Mouse (Mus musculus): ENCODE data around the gene P2ry14. TPM values are rescaled to one million over a fixed set of nuclear protein-coding genes. Genes with fewer than 3 reads are reported as not detected.
A peak's percentile ranks its signal among the peaks of the same experiment; 100 is the strongest.

P2ry14 gene
- total RNA-seq (2021), result 1 to 10 TPM; 2.5 TPM
- long read RNA-seq, experiment 1, partial matches to known transcripts, result 0 of 3 reads
- long read RNA-seq, experiment 1, other reads (novel, unspliced or antisense), result 0 of 3 reads
- long read RNA-seq, experiment 2, partial matches to known transcripts, result 0 of 6 reads
- long read RNA-seq, experiment 2, other reads (novel, unspliced or antisense), result 0 of 6 reads

GRCm38 (mm10) chr3:59153424-59153823, at the start of gene P2ry14:
P2ry14 (minus strand) TSS chr3:59153618.
- no peak for DNase-seq

DNA sequence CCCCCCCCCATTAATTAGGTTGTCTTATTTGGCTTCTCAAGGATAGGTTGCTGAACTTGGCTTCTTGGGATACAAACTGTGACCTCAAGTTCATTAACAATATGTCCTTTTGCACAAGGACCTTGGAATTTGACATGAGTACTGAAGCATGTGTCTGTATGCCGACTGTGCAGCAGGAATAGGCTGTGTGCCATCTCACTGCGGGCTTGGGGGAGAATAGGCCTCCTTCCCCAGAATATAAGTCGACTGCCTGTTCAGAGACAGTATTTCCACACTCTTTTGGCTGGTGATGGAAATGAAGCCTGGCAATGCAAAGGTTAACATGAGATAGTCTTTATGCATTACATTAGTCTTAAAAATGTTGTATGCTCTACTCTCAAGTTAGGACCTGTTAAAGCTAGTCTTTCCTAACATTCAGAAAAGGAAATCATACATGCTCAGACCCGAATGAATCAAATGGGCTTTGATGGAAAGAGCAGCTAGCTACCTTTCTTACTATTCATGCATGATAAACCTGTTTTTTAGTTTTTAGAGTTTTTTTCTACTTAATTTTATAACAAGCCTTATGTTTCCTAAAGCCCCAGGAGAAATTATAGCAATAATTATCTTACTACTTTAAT, 44.0 kb upstream of the P2ry14 start:
- no peak for DNase-seq

DNA sequence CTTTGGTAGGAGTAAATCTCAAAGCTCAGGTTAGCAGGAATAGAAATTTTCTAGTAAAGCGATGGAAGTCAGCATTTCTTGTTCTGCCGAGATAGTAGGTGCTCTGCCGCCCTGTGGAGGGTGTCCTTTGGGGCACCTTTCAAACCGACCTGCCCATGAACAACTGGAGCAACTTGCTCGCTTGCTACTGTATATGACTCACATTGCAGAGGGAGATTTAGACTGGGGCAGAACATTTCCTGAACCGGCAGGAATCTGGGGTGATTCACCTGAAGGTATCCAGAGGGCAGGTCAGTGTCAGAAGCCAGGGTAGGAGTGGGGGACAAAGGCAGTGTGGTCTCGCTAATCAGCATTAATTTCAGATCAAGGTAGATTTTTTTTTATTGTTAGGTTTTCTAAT, 41.5 kb upstream of the P2ry14 start, which contains the start of gene Gpr87:
Gpr87 (minus strand) TSS at position 167 of the 400 bp plus-strand sequence.
- DNase-seq, result no peak

GRCm38 (mm10) chr3:59194099-59194498, 40.7 kb upstream of the P2ry14 start:
- DNase-seq, result no peak

GRCm38 (mm10) chr3:59191674-59192073, 38.3 kb upstream of the P2ry14 start:
- DNase-seq, result no peak

- no peak for DNase-seq
Measured at GRCm38 (mm10) chr3:59187336-59187735, 33.9 kb upstream of the P2ry14 start.

DNA sequence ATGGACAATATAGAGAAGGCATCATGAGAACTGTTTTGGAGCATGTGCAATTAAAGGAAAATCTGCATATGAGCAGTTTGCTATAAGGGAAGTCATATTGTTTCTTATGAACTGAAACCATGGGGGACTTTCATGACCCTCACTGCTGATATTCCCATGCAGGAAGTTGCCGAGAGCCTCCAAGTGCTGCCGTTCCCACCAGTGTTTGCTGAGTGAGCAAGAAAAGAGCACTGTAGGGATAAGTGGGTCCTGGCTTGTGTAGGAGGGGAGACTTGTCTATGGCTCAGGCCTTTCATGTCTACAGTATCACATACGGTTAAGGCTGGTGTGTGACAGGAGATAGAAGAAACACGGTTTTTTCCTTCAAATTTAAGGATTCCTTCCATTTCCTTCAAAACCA, 32.2 kb upstream of the P2ry14 start:
- no peak for DNase-seq

DNA sequence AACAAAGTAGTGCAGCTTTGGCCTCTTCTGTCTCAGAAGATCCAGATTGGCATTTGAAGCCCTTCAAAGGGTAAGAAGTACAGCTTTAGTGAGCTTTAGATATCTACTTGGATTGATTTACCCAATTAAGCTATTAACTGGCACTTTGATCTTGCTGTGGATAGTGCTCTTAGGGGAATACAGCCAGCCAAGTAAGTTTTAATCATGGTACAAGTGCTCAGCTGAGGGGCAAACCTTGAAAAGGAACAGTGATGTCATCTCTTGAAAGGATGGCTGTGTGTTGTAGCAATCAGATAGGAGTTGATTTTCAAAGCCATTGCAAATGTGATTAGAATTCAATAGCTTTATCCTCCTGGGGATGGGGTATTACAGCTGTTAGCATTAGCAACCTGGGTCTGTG, 28.7 kb upstream of the P2ry14 start:
- no peak for DNase-seq

- no peak for DNase-seq
Measured at GRCm38 (mm10) chr3:59181134-59181533, 27.7 kb upstream of the P2ry14 start.

GRCm38 (mm10) chr3:59176871-59177270, 23.5 kb upstream of the P2ry14 start:
- no peak for DNase-seq

DNA sequence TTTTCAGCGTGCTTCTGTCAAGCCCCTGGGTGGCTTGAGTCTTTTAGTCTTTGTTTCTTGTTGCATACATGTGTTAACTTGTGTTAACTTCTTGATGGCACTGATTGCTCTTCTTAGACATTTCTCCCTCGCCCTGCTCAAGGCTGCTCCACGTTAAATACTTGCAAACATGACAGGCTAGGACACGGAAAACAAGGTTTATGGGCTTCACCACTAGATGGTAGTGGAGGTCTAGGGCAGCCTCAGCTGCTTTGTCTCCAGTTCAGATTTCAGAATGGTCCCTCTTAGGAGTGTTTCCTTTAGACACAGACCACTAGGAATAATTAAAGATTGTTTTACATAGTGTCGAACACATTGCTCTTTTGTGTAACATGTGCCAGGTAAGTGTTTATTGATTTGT, 21.8 kb upstream of the P2ry14 start:
- peak; percentile 16 for DNase-seq

DNA sequence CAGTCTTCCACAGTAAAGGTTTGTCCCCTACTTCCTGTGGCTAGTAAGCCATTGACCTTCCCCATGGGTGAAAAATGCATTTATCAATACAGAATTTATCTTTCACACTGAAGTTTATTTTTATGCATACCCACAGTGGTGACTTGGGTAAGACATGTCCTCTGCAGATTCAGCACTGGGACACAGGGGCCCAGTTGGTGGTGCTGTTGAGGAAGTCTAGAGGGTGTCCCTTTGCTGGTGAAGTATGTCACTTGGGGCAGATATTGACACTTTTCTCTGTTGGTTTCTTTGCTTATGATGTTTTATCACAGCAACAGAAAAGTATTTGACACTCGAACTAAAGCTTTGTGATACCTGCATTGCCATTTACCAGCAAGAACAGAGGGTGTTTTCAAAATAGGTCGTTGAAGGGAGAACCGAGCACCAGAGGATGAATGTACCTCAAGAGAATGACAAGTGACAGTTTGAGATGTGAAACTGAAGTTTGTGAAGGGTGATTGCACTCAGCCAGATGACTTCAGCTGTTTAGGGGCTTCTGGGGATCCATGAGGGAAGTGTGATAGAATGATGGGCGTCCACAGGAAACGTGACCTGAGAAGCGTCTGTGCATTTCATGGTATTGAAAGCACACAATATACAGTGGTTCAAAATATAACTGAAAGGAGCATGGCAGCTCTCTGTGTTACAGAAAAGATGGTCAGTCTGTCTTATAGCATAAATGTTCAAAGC, 21.2 kb upstream of the P2ry14 start:
- DNase-seq, result no peak

GRCm38 (mm10) chr3:59169921-59170627, 16.7 kb upstream of the P2ry14 start:
- no peak for DNase-seq

- no peak for DNase-seq
Measured at GRCm38 (mm10) chr3:59169215-59169614, 15.8 kb upstream of the P2ry14 start.

GRCm38 (mm10) chr3:59168476-59168875, 15.1 kb upstream of the P2ry14 start:
- DNase-seq, result no peak

GRCm38 (mm10) chr3:59167417-59168054, 14.1 kb upstream of the P2ry14 start:
- no peak for DNase-seq

DNA sequence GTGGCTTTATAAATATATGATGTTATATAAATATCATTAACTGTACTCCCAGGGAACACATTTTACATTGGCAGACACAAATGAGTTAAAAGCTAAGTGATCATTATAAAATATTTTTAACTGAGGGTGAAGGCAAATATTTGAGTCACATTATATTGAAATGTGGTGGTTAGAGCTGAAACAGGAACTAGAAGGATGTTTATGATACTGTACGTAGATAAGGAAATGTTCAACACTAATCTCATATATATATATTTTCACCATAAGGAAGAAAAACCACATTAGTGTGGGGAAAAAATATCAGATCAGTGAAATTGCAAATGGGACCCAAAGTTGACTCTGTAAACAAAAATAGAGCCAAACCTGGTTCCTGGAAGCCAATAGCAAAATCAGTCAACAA, 7.0 kb upstream of the P2ry14 start:
- no peak for DNase-seq

DNA sequence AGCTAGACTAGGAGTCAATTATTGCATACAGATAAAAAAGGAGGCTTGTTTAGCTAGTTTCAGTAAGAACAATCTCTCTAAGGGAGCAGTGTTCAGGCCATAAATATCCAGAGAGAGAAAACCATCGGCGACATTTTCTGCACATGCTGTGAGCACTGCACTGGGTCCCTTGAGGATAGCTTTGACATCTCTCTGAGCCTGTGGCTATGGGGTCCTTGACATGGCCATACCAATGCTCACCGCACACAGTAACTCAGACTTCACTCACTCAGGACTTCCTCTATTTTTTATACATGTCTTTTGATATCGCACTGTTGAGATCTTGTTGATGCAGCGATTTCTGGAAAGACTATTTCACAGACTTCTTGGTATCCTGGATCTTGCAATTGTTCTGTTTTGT, 3.6 kb upstream of the P2ry14 start:
- DNase-seq, result no peak

- DNase-seq, result no peak
Measured at GRCm38 (mm10) chr3:59155404-59155803, 2.0 kb upstream of the P2ry14 start.

- no peak for DNase-seq
Measured at GRCm38 (mm10) chr3:59154888-59155287, 1.5 kb upstream of the P2ry14 start.

- DNase-seq, result no peak
Measured at GRCm38 (mm10) chr3:59150624-59151023, 2.8 kb downstream of the P2ry14 start.

DNA sequence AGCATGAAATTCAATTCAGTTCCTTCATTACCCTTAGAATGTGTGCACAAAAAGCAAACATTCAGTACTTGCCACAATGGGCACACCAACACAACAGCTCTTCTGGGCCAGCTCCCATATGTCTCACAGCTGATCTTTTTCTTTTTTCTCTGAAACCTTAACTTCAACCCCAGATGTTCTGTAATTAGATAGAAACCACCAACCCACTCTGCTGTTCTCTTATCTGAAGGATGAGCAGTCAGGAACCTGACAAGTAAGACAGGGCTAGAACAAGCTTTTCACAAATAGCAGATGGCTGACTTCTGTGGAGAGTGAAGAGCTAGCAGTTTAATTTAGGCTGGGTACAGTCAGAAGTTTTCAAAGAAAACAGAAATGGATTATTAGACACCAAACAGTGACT, 3.8 kb downstream of the P2ry14 start:
- DNase-seq, result no peak

DNA sequence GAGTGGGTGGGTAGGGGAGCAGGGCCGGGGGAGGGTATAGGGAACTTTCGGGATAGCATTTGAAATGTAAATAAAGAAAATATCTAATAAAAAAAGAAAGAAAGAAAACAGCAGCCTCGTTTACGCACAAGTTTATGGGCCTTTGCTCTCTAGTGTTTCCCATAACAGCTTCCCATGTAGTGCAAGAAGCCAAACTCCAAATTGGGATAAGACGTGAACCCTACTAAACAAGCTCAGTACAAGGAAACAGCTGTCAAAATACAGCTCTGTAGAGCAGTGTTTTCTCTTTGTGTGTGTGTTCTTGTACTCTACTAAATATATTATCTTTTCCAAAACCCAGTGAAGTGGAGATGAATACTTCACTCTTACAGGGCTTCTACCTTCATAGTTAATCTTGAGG, 8.2 kb downstream of the P2ry14 start:
- DNase-seq, result no peak

Measured in gastrocnemius, postnatal 10 days (tissue).